Mouse (Mus musculus) neural tube, embryonic 10.5 days (tissue): ENCODE measurements around the gene Acy3.
A peak's percentile ranks its signal among the peaks of the same experiment; 100 is the strongest.
"Not testable (repeated sequence)": the region's sequence is repeated elsewhere in the genome, so short reads cannot be mapped to it uniquely, and the experiment has no call there.

Experiments
- DNase-seq: peaks from one replicate; pipeline ENCODE4 v3.0.0-alpha.2; 2017; ENCODE audit warnings: low spot score; ENCODE audit errors: extremely low spot score

Acy3 gene

DNA sequence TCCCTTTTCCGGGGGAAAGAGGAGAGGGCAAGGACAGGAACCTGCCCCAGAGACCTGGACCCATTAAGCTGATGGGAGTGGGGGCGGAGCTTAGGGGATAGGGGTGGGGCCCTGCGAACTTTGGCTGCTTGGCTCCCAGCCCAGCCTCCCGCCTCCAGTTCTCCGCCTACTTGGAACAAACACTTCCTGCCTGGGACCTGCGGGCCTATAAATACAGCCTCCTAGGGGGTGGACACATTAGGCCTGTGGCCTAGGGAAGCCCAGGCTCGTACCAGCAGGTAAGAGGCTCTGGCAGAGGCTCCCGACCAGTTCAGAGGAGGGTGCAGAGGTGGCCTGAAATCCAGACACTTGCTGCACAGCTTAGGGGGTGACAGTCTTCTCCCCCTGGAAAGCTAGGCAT lies at the start of gene Acy3:
TSS of gene Acy3 (plus strand) at position 237 of the 400 bp plus-strand sequence.
- peak; percentile 32 for DNase-seq

DNA sequence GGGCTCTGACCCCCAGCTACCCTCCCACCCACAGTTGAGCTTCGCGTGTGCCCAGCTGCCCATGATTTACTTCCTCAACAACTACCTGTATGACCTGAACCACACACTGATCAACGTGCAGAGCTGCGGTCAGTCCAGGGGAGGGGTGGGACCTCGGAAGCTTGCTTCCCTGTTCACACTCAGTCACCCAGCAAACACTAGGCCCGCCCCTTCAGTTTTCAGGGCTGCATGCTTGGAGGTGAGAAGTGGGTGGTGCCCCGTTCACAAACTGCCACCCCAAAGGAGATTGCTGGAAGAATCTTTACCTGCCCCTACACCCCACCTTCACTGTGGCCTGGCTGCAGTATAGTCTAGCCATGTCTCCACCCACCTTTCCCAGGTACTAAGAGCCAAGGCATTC lies 44.1 kb upstream of the Acy3 start:
- no peak for DNase-seq

DNA sequence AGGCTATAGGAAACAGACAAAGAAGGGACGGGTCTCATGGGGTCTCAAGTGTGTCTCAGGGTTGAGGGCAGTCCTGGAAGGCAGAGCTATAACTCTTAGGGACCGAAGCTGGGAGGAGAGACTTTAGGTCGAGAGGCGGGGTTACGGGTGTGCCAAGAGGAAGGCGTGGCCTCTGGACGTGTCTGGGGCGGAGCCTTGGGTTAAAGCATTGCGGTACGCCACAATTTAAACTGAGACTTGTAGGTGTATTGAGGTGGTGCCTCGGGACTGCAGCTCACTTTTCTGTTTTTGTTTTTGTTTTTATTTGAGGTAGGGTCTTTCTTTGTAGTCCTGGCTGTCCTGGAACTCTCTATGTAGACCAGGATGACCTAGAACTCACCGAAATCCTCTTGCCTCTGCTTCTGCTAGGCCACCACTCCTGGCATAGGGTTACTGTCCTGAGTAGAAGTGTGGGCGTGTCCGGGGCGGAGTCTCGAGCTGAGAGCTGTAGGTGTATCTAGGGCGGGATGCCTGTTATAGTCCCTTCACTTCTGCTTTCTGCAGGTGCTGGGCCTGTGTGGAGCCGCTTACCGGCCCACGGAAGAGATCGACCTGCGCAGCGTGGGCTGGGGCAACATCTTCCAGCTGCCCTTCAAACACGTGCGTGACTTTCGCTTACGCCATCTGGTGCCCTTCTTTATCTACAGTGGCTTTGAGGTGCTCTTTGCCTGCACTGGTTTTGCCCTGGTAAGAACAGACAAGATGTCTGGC lies 43.2 kb upstream of the Acy3 start:
- DNase-seq = no peak

DNA sequence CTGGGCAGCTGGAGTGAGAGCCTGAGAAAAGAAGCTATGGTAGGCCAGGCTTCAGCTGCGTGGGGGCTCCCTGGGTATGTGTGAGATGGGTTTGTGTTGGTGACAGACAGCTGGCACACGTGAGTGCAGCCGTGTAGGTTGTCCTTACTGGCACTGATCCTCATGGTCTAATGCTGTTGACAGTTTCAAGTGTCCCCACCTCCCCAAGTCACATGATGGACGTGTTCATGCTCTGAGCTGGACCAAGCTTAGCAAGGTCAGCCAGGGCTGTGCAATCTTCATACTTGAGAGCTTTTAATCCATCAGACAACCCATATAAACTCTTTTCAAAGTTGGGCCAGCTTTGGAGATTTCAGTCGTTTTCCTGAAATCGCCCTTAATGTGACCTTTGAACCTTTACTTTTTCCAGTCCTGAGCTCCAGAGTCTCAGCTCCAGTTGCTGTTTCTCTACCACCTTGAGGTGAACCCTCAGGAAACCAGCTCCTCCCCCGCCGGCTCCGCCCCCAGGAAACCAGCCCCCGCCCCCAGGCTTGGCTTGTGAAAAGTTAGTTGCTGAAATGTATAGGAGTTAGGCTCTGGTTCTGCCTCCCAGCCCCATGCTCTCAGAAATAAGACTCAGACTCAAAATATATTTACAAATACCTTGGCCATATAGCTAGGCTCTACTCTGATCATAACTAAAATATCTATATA lies 40.4 kb upstream of the Acy3 start:
- no peak for DNase-seq

DNA sequence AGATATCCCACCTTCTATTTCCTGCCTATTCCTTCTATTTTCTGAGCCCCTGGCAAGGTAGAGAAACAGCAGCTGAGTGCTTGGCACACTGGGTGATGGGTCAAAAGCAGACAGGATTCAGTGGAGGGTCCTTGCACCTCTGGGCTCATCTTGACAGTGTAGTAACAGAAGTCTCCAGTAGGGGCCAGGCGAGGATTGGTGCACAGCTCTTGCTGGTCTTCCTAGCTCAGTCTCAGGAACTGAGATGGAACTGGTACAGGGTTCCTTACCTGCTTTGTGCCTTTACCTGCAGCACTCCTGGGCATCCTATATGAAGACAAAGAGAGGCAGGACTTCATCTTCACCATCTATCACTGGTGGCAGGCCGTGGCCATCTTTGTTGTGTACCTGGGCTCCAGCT lies 39.7 kb upstream of the Acy3 start:
- DNase-seq = peak; percentile 69

DNA sequence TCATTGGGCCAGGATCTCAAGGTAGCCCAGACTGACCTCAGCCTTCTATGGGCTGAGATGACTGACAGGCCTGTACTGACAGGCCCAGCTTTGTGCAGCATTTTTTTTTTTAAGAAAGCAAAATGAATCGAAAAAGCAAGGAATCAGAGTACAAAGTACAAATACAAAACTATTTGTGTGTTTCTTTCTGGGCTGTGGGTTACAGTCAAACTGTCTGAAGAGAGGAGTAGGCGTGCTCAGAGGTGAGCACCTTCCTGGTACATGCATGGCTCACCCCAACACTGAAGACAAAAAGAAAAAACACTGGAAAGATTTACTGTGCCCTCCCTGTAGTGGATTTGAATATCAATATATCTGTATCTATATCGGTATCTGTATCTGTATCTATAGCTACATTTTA lies 38.6 kb upstream of the Acy3 start:
- no peak for DNase-seq

DNA sequence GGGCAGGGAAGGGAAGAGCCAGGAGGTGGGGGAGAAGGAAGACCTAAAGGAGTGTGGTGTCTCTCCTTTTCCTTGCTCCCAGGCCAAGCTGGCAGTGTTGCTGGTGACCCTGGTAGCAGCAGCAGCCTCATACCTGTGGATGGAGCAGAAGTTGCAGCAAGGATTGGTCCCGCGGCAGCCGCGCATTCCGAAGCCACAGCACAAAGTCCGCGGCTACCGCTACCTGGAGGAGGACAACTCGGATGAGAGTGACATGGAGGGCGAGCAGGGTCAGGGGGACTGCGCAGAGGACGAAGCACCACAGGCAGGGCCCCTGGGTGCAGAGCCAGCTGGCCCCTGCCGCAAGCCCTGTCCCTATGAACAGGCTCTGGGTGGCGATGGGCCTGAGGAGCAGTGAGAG lies 37.8 kb upstream of the Acy3 start:
- no peak for DNase-seq

DNA sequence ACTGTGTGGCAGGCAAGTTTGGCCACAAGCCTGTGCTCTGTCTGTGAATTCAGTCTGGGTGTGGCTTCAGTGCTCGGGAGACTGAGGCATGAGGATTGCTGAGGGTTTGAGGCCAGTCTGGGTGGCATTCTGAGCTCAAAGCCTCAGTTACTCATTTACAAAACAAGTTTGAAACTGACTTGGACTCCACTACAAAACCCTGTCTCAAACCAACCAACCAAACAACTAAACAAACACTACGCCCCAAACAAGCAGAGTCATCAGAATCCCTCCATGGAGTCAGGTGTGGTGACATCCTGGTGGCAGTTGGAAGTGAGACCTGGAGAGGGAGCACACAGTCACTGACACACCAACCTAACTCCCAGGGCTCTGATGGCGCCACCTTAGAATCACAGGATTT lies 36.0 kb upstream of the Acy3 start:
- DNase-seq = no peak

DNA sequence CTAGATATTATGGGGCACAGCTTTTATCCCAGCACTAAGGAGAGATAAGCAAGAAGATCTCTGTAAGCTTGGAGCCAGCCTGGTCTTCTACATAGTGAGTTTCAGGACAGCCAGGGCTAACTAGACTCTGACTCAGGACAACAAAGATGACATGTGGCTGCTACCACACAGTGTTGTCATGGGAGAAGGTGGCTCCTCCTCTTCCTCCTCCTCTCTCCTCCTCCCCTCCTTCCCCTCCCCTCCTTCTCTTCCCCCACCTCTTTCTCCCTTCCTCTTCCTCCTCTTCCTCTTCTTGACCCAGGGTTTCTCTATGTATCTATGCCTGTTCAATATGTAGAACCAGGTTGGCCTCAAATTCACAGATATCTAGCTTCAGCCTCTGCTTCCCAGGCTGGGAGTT lies 34.9 kb upstream of the Acy3 start:
- no peak for DNase-seq

DNA sequence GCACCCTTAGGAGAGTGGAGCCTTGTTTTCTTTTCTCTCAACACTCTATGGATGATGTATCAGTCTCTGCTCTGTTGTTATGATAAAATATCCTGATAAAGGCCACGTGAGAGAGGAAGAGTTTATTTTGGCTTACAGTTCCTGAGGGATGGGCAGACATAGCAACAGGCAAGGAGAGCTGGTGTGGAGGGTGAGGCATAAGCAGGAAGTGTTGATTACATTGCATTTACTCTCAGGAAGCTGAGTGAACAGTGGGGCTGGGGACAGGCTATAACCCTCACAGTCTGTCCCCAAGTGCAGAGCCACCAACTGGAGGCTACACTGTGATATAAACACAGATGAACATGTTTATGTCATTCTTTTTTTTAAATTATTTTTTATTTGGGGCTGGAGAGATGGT lies 34.3 kb upstream of the Acy3 start:
- DNase-seq = no peak

DNA sequence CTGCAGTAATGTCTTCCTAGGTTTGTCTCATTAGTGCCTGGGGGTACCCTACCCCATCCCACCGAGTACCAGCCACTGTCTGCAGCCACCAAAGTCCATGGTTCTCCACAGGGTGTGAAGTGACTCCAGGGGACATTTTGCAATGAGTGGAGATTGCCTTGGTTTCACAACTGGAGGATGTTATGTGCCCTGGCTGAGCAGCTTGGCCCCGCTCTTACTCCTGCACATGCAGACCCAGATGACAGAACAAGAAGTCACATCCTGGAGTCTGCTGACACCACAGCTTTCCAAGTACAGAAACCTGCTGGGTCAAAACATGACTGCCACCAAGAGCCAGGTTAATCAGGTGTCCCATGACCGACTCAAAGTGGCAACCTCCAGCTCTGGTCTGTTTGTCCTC lies 31.3 kb upstream of the Acy3 start:
- DNase-seq = no peak

DNA sequence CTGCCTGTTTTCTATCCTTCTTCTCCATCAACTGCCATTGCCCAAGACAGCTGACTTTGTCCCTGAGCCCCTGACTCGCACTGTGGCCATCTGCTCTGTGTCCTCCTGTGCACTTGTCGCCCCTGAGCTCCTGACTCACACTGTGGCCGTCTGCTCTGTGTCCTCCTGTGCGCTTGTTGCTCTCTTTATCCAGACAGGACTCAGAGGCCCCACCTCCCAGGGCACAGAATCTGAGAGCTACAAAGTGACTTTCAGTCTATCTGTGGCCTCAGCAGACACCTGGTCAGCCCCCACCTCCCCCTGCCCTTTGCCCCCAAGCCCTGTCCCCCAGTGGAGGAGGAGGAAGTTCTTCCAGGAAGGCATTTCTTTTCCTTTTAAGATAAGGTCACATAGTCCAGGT lies 30.6 kb upstream of the Acy3 start:
- DNase-seq = no peak

DNA sequence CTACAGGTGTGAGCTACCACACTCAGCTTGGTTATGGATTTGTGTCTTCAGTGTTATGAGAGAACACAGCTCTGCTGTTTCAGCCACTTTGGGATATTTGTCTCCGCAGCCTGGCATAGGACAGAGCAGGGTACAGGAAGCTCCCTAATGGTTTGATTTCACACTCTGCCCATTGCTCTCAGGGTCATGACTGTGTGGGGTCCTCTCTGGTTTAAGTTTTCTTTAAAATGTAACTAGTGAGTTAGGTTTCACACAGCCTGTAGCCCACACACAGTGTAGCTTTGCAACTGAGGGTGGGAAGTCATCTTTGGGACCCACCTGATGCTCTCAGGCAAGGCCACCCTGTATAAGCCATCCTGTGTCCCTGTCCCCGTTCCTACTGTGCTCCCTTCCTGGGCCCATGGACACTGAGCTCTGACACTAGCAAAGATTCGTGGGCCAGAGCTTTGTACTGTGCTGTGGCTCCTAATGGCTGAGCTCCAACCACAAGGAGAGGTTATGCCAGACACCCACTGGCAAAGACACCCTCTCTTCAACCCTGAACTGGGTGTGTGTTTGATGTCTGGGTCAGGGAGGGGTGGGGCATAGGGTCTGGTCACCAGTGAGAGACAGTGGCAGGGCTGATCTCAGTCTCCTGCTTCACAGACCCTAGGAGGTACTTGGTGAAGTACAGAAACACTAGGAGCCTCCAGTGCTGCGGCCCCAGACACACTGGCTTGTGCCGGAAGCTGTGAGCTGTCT lies 28.9 kb upstream of the Acy3 start:
- not testable (repeated sequence) for DNase-seq

DNA sequence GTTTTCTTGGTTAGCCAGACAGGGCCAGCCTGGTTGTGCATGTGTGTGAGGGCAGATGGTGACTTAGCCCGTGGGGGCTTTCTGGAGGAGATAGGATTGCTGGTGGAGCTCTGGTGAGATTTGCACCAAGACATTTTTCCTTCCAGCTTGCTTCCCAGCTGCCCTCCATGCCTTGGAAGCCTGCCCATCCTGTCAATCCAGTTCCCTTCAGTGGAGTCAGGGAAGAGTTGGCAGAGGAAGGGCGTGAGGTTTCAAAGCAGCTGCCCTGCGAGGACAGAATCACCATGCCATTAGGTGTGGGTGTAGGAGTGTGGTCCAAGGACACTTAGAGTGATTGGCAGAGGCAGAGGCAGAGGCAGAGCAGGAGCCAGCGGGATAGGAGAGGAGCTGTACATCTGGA lies 27.9 kb upstream of the Acy3 start, which contains the start of gene Aldh3b3:
TSS of gene Aldh3b3 (plus strand) at position 176 of the 400 bp plus-strand sequence.
- no peak for DNase-seq

DNA sequence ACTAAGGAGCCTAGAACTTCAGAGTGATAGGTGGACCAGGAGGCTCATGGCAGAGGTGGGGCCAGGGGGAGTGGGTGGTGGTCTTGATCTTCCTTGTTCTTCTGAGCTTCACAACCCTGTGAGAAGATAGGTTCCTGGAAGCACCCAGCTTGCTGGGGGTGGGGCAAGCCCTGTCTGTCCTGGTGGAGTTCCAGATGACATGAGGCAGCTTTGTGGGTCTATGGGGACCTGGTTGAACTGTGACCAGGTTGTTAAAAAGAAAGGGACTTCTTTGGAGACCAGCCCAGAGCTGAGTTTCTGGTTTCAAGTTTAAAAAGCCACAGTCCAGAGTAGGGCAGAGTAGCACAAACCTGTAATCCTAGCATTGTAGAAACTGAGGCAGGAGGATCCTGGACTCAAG lies 27.3 kb upstream of the Acy3 start:
- DNase-seq = no peak

DNA sequence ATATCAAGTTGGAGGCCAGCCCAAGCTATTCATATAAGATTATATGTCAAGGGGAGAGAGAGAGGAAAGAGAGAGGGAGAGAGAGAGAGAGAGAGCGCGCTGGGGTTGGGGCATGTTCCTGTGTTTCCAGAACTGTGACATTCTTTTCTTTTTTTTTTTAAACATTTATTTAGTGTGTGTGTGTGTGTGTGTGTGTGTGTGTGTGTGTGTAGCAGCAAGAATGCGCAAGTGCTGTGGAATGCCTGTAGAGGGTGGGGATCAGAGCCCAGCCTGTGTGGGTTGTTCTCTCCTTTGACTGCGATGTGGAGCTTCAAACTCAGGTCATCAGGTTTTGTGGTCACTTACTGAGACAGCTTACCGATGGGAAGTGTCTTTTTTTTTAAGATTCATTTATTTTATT lies 26.2 kb upstream of the Acy3 start:
- DNase-seq = no peak

DNA sequence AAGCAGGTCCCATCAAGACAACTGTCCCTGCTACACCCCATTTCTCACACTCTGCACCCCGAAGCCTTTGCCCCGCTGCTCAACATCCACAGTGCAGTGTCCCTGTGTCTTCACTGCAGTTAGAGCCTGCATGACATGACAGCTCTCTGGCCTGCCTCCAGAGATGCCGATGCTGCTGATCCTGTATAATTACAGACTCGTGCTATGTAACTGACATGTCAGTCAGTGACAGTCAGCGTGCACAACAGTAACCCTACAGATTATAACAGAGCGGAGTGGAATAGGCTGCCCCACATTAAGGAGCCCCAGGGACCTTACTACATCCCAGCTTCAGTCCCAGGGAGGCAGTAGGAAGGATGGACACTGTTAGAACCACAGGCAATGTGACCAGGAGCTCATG lies 24.6 kb upstream of the Acy3 start:
- DNase-seq = not testable (repeated sequence)

DNA sequence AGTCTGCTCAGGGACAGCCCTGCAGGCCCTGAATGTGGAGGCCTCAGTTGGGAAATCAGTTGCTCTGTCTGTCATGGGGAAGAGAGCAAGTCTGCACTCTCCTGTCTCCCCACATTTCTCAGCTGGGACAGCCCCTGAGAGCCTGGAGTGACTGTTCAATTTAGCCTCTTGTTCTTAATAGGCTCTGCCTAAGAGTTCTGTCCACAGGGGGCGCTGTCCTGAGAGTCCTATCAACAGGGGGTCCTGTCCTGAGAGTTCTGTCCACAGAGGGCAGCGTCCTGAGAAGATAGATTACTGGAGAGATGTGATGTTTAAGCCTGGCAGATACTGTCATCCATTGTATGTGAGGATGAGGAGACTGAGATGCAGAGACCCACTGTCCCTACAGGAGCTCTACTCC lies 23.9 kb upstream of the Acy3 start:
- DNase-seq = no peak

DNA sequence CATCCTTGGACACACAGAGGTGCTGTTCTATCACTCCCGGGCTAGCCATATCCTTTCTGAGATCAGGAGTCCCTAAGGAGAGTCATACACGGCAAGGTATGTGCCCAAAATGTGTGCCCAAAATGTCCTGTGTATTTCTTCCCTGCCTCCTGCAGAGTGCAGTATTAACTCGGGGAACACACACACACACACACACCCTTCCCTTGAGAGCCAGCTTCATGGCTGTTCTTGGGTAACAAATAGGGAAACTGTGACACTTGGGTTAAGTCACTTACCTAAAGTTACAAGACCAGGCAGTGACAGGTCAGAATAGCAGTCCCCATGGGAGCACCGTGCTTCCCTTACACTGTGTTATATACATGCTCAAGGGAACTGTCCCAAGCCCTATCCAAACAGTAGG lies 22.3 kb upstream of the Acy3 start:
- DNase-seq = no peak

DNA sequence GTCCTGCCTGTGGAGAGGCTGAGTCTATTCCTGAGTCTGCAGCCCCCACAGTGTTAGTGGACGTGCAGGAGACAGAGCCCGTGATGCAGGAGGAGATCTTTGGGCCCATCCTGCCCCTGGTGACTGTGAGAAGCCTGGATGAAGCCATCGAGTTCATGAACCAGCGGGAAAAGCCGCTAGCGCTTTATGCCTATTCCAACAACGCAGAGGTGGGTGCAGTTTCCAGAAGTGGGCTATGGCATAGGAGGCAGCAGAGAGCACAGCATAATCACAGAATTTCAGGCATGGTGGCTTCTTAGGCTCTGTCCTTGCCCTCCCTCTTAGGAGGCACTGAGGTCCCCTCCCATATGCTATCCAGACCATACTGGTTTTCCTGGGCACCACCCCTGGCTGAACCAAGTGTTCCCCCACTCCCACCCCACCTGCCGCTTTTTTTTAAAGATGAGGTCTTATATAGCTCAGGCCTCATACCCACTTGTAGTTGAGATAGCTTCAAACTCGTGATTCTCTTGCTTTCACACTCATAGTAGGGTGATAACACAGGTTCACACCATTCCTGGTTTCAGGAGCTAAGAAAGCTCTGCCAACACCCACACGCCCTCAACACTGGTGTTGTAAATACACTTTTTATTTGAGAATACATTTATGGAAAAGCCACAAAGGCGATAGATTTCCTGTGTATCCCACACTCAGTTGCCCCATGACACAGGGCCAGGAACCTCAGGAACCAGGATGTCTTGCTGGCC lies 19.9 kb upstream of the Acy3 start:
- DNase-seq = no peak

DNA sequence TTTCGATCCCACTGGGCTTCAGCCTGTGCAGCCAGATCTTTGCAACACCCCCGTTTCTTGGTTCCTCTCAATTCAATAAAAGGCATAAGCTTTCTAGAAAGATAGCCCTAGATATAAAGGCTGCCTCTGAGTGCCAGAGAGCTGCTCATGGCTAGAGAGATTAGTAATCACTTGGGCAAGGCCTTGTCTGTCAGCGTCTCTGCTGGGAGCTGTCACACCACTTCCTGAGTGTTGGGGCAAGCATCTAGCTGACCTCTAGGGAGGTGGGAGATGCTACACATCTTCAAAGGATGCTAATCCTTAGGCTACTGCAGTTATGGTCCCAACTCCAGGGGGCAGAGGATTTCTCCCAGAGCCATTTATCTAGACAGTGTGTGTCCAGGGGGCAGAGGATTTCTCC lies 19.1 kb upstream of the Acy3 start:
- DNase-seq = no peak

DNA sequence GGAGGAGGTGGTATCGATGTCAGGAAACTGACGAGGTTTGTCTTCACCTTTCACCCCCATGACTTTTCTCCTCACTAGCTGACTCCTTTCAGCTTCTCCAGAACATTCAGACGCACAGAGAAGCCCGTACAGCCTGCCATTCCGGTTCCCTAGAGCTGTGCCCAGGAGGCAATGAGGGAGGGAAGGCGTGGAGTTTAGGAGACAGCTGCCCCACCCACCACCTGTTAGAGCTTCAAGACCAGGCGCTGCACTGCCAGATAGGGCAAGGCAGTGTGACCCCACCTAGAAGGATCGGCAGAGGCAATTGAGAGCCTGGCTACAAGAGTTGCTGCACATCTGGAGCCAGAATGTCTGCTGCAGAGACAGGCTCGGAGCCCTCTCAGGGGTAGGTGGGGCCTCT lies 14.1 kb upstream of the Acy3 start, which contains the start of gene Aldh3b2:
TSS of gene Aldh3b2 (plus strand) at position 100 of the 400 bp plus-strand sequence.
- DNase-seq = no peak
